Mouse (Mus musculus): ENCODE results near the gene Pimreg.

DNA sequence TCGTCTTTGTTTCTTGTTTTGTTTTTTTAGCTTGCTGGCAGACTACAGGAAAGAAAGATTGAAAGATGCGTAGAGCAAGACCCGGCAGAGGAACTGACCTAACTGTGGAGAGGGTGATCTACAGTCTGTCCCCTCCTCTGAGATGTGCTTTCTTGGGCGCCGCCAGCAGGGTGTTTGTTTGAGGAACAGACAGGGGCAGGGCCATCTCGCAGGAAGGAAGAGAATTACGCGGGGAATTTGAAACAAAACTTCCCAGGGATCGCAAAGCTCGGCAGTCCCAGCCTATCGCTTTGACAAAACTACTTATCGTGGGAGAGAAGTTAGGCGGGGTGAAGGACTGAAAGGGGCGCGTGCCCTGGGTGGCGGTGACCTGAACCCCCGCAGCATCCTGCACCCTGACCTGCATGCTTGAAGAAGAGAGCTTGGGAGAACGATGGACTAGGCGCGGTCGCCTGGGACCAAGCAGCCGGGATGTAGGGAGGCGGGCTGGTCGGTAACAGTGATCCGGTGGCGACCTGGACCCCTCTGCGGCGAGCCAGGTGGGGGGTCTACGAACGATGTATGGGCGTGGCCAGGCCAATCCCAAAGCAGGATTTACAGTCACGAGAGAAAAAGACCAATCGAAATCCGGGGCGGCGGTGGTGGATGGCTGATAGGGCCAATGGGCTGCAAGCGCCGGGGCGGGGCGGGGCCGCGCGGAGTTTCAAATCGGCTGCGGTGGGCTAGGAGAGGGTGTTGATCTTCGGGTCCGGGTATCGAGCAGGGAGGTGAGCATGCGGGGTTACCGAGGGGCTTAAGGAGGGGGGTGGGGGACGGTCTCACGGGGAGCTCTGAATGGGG lies at the start of gene Pimreg:
- TF ChIP-seq CTCF (IDR thresholded peaks at IDR 0.05; ENCODE audit: control insufficient read depth, insufficient read depth, insufficient replicate concordance, low read depth, low read length) (peak; percentile 7; the same call in 1 of the 2 replicates), POLR2A (IDR thresholded peaks at IDR 0.05; ENCODE audit: control insufficient read depth, low read depth, low read length) (no peak)
